Mouse (Mus musculus) left cerebral cortex, postnatal 4 days (tissue): ENCODE data around the gene Pom121. TPM values are rescaled to one million over a fixed set of nuclear protein-coding genes. Genes with fewer than 3 reads are reported as not detected.

ENCODE experiments used
- microRNA-seq: library from miRNA; unstranded; fragments of <30 nt; microRNA quantifications from one replicate; pipeline ENCODE4 v1.2.0, GENCODE M21; 2022
- total RNA-seq, 2 experiments: library from RNA; stranded (reverse); gene quantifications; 2 replicates each; pipeline ENCODE4 v1.2.3; 2021

The Pom121 gene
- total RNA-seq, 2 experiments from 2014 or later = 44.9 to 45.4 TPM

Small RNA genes lying within 50 kb of the gene (microRNA-seq; reads per million reads assigned to microRNA genes)
- gene Mir7033 = not detected

Other genes with a start within 250 kb of the Pom121 start
- gene Tbl2, start 244.9 kb downstream of the Pom121 start, total RNA-seq = 10 to 100 TPM; 18.9 to 21.8 TPM
- 10 to 100 TPM; 24.3 to 26.6 TPM for gene Bcl7b, start 226.3 kb downstream of the Pom121 start, total RNA-seq
- 10 to 100 TPM; 57.8 to 61.9 TPM for gene Baz1b, start 207.3 kb downstream of the Pom121 start, total RNA-seq
- gene Fzd9, start 143.3 kb downstream of the Pom121 start, total RNA-seq = 10 to 100 TPM; 15.3 to 17.9 TPM
- gene Fkbp6, start 44.5 kb downstream of the Pom121 start, total RNA-seq = under 1 TPM; 0.42 to 0.64 TPM
- not detected for gene Trim50, start 41.3 kb downstream of the Pom121 start, total RNA-seq
- gene Nsun5, start 24.6 kb downstream of the Pom121 start, total RNA-seq = 10 to 100 TPM; 31.2 to 34.1 TPM
- 100 to 1,000 TPM in 1 of 2 experiments, 10 to 100 TPM in 1; 99.7 to 102 TPM for gene Hip1, start 150.6 kb upstream of the Pom121 start, total RNA-seq
- not detected for gene Ccl26, start 169.0 kb upstream of the Pom121 start, total RNA-seq
- gene Ccl24, start 178.5 kb upstream of the Pom121 start, total RNA-seq = under 1 TPM in 1 of 2 experiments, not detected in 1; 0.52 TPM
- gene Rhbdd2, start 238.1 kb upstream of the Pom121 start, total RNA-seq = 10 to 100 TPM; 53.8 to 68.7 TPM